In the genomic region with DNA sequence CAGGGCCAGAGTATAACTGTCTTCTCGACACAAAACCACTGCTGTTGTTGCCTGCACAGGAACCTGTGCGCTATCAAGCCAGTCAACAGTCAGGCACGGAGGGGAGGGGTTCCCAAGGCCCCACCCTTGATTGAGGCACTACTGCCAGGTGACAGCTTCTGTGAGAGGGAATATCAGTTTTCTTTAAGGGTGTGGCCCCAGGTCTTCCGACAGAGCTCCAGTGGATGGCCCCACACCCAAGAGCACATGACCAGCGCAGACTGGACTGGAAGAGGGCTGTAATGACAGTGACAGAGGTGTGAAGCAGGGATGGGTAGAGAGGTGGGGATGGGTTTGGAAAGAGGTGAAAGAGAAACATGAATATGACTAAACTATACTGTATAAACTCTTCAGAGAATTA, we compare ENCODE assay signal across 22 mouse cellular contexts. TPM values are rescaled to one million over a fixed set of nuclear protein-coding genes. Genes with fewer than 3 reads are reported as not detected.
A peak's percentile ranks its signal among the peaks of the same experiment; 100 is the strongest.
DNase-seq lines count a peak whose midpoint lies in the region; ATAC-seq and TF ChIP-seq lines count a peak whose summit lies in the region.
"Had no signal": no experiment of that assay in that cellular context is flagged by ENCODE, and none has a peak within 500 bp of the region (broad histone marks: within the 10 kb centered on the region; RNA-seq: fewer than 3 reads in every experiment).

No protein-coding gene starts in this region.

- TF ChIP-seq POLR2A in MEL (IDR thresholded peaks at IDR 0.05; ENCODE audit: control insufficient read depth in 1 of 2, insufficient read depth in 1 of 2, low read depth in 1 of 2, low read length in 2 of 2, poor library complexity in 1 of 2): no peak
- TF ChIP-seq POLR2A in thymus, adult 2 months (IDR thresholded peaks at IDR 0.05; ENCODE audit: control insufficient read depth, extremely low read depth, insufficient read depth, low read length, poor library complexity): no peak

- WGBS in heart, embryonic 10.5 days: 60% methylated on average over 5 of the region's 5 CpGs
- 59% methylated on average over 5 of the region's 5 CpGs for WGBS in intestine, embryonic 16.5 days
- 81% methylated on average over 5 of the region's 5 CpGs for WGBS in thymus, adult 2 months

- no peak overlapping the region for H3K4me3 ChIP-seq in heart, embryonic 10.5 days
- no peak overlapping the region for H3K4me3 ChIP-seq in MEL (ENCODE audit: control insufficient read depth in 1 of 2, insufficient read depth in 1 of 2, low read depth in 2 of 2, low read length in 2 of 2)
- H3K4me3 ChIP-seq in intestine, embryonic 16.5 days (ENCODE audit: low read length): no peak overlapping the region
- no peak overlapping the region for H3K4me3 ChIP-seq in thymus, adult 2 months (ENCODE audit: control insufficient read depth, insufficient read depth, low read length)
- H3K4me3 ChIP-seq: heart, embryonic 13.5 days; hindbrain, embryonic 10.5 days; midbrain, embryonic 12.5 days; myocyte; neural tube, embryonic 15.5 days had no signal

- peaks cover 71% of the 10 kb centered on the region for H3K4me1 ChIP-seq in heart, embryonic 10.5 days
- H3K4me1 ChIP-seq in MEL (ENCODE audit: control insufficient read depth in 1 of 2, insufficient read depth in 2 of 2, low read length in 2 of 2): peaks cover 6 to 11% of the 10 kb centered on the region in 2 experiments
- peaks cover 23% of the 10 kb centered on the region for H3K4me1 ChIP-seq in intestine, embryonic 16.5 days (ENCODE audit: control insufficient read depth, insufficient read depth, low read length)
- no peaks in the 10 kb centered on the region for H3K4me1 ChIP-seq in thymus, adult 2 months (replicated peaks; ENCODE audit: control insufficient read depth, insufficient read depth, low read length)

- peak; percentile 83 for DNase-seq in heart, embryonic 10.5 days (ENCODE audit: low spot score)
- no peak for DNase-seq in heart, postnatal 4 days
- peak; percentile 70 for DNase-seq in MEL (ENCODE audit: low read depth, low spot score)
- DNase-seq in left cerebral cortex, postnatal 10 days (ENCODE audit: extremely low spot score in 1 of 2, low spot score in 2 of 2): no peak
- DNase-seq in thymus, adult 2 months: no peak
- no peak for DNase-seq in urinary bladder, postnatal 25 days (ENCODE audit: low spot score)
- DNase-seq: cerebellum, adult 11 months; cerebellum, postnatal 36 days; gastrocnemius, postnatal 36 days; left cerebral cortex, postnatal 4 days; lung, adult 18-20 months; lung, postnatal 4 days; right cerebral cortex, postnatal 25 days; thymus, postnatal 36 days had no signal

- TF ChIP-seq RAD21 in MEL (IDR thresholded peaks at IDR 0.05; ENCODE audit: low read depth, low read length): no peak

- intact Hi-C loops in left cerebral cortex, postnatal 10 days (cut with DNase I): no loop called here

- no peaks in the 10 kb centered on the region for H3K27me3 ChIP-seq in heart, embryonic 10.5 days (ENCODE audit: insufficient read depth, poor library complexity, severe bottlenecking)
- no peaks in the 10 kb centered on the region for H3K27me3 ChIP-seq in MEL (ENCODE audit: control insufficient read depth in 1 of 2, insufficient read depth in 2 of 2, low read length in 2 of 2)
- H3K27me3 ChIP-seq in intestine, embryonic 16.5 days (replicated peaks; ENCODE audit: control insufficient read depth, insufficient read depth, low read length): no peaks in the 10 kb centered on the region
- H3K27me3 ChIP-seq in thymus, adult 2 months (ENCODE audit: control insufficient read depth, insufficient read depth, low read length): no peaks in the 10 kb centered on the region
- H3K27me3 ChIP-seq: heart, embryonic 13.5 days; midbrain, embryonic 12.5 days; neural tube, embryonic 15.5 days had no signal

- H3K9me3 ChIP-seq in heart, embryonic 10.5 days: no peaks in the 10 kb centered on the region
- no peaks in the 10 kb centered on the region for H3K9me3 ChIP-seq in MEL (replicated peaks; ENCODE audit: insufficient read depth, low read length)
- H3K9me3 ChIP-seq in intestine, embryonic 16.5 days (ENCODE audit: control insufficient read depth, low read length): no peaks in the 10 kb centered on the region
- H3K9me3 ChIP-seq: heart, embryonic 13.5 days; hindbrain, embryonic 10.5 days; midbrain, embryonic 12.5 days; neural tube, embryonic 15.5 days had no signal

- H3K9ac ChIP-seq in MEL (ENCODE audit: control insufficient read depth, low read depth, low read length, poor library complexity, severe bottlenecking): no peak overlapping the region
- H3K9ac ChIP-seq in intestine, embryonic 16.5 days (ENCODE audit: low read depth, low read length): no peak overlapping the region
- H3K9ac ChIP-seq: heart, embryonic 13.5 days; midbrain, embryonic 12.5 days; neural tube, embryonic 15.5 days had no signal

- TF ChIP-seq CTCF in MEL (IDR thresholded peaks at IDR 0.05 in 2 of 3, conservative IDR thresholded peaks at IDR 0.05 in 1 of 3; ENCODE audit: control insufficient read depth in 1 of 3, insufficient read depth in 1 of 3, low read depth in 2 of 3, low read length in 3 of 3, poor library complexity in 1 of 3, severe bottlenecking in 1 of 3): no peak
- TF ChIP-seq CTCF in thymus, adult 2 months (IDR thresholded peaks at IDR 0.05; ENCODE audit: borderline replicate concordance, control insufficient read depth, extremely low read depth, insufficient read depth, low read length, poor library complexity): no peak

- peak overlapping the region; percentile 17; the same call in 1 of the 2 replicates for H3K4me2 ChIP-seq in intestine, embryonic 16.5 days (ENCODE audit: low read depth, low read length)
- H3K4me2 ChIP-seq: heart, embryonic 13.5 days; midbrain, embryonic 12.5 days; neural tube, embryonic 15.5 days had no signal

- peak overlapping the region; percentile 33; the same call in 1 of the 2 replicates for H3K27ac ChIP-seq in heart, embryonic 10.5 days
- H3K27ac ChIP-seq in MEL (ENCODE audit: control insufficient read depth, low read depth, low read length): no peak overlapping the region
- H3K27ac ChIP-seq in intestine, embryonic 16.5 days (ENCODE audit: low read length): peak overlapping the region; percentile 52
- no peak overlapping the region for H3K27ac ChIP-seq in thymus, adult 2 months (ENCODE audit: control insufficient read depth, insufficient read depth, low read length)
- H3K27ac ChIP-seq: heart, embryonic 13.5 days; hindbrain, embryonic 10.5 days; midbrain, embryonic 12.5 days; neural tube, embryonic 15.5 days had no signal

- peak; percentile 83 for ATAC-seq in intestine, embryonic 16.5 days
- peak; percentile 39; the same call in 1 of the 2 replicates for ATAC-seq in megakaryocyte progenitor cell, adult 5-6 weeks (replicated peaks; ENCODE audit: poor library complexity)
- ATAC-seq: inflammation-experienced regulatory T-cells, adult 6 months had no signal

- no peaks in the 10 kb centered on the region for H3K79me2 ChIP-seq in MEL (ENCODE audit: control insufficient read depth, insufficient read depth, low read length, poor library complexity)

- peaks cover 13% of the 10 kb centered on the region for H3K36me3 ChIP-seq in heart, embryonic 10.5 days
- peaks cover 0 to 12% of the 10 kb centered on the region in 2 experiments; a peak in 2 of 4 replicates for H3K36me3 ChIP-seq in MEL (ENCODE audit: control insufficient read depth in 1 of 2, insufficient read depth in 2 of 2, low read length in 2 of 2)
- no peaks in the 10 kb centered on the region for H3K36me3 ChIP-seq in intestine, embryonic 16.5 days (ENCODE audit: control insufficient read depth, insufficient read depth, low read length)
- no peaks in the 10 kb centered on the region for H3K36me3 ChIP-seq in thymus, adult 2 months (ENCODE audit: control insufficient read depth, insufficient read depth, low read length)
- H3K36me3 ChIP-seq: hindbrain, embryonic 10.5 days; midbrain, embryonic 12.5 days; neural tube, embryonic 15.5 days had no signal

- TF ChIP-seq EP300 in MEL (IDR thresholded peaks at IDR 0.05; ENCODE audit: low read depth in 1 of 2, low read length in 2 of 2): peak in 1 of 2 experiments; percentile 29; a peak in 2 of 4 replicates

TF ChIP-seq in MEL, 35 proteins besides CTCF, POLR2A, EP300 and RAD21:
- TF ChIP-seq MXI1 (IDR thresholded peaks at IDR 0.05; ENCODE audit: low read depth, low read length): peak; percentile 36; the same call in 1 of the 2 replicates
- TF ChIP-seq MYB (IDR thresholded peaks at IDR 0.05; ENCODE audit: low read depth, low read length): no peak
- TF ChIP-seq ETS1 (IDR thresholded peaks at IDR 0.05; ENCODE audit: low read depth, low read length): 0 out of 2 replicates have a peak, but pooled peaks have one; percentile 21
- peak; percentile 19; the same call in 1 of the 2 replicates for TF ChIP-seq SIN3A (IDR thresholded peaks at IDR 0.05; ENCODE audit: low read length)
- TF ChIP-seq HCFC1 (IDR thresholded peaks at IDR 0.05; ENCODE audit: low read depth, low read length): no peak
- TF ChIP-seq GABPA (IDR thresholded peaks at IDR 0.05; ENCODE audit: low read depth, low read length): no peak
- TF ChIP-seq POLR2AphosphoS5 (IDR thresholded peaks at IDR 0.05; ENCODE audit: borderline replicate concordance, low read depth, low read length): no peak
- TF ChIP-seq RCOR1 (IDR thresholded peaks at IDR 0.05; ENCODE audit: low read depth, low read length): 0 out of 2 replicates have a peak, but pooled peaks have one; percentile 15
- no peak for TF ChIP-seq ELF1 (IDR thresholded peaks at IDR 0.05; ENCODE audit: low read depth, low read length)
- TF ChIP-seq KAT2A (conservative IDR thresholded peaks at IDR 0.05; ENCODE audit: low read depth, low read length): no peak
- TF ChIP-seq TCF12 (IDR thresholded peaks at IDR 0.05; ENCODE audit: low read depth, low read length): 0 out of 2 replicates have a peak, but pooled peaks have one; percentile 13
- TF ChIP-seq USF1 (IDR thresholded peaks at IDR 0.05; ENCODE audit: low read depth, low read length): peak; percentile 57
- TF ChIP-seq MAZ (IDR thresholded peaks at IDR 0.05; ENCODE audit: low read depth, low read length): peak; percentile 28; the same call in 1 of the 2 replicates
- TF ChIP-seq MAFK (IDR thresholded peaks at IDR 0.05; ENCODE audit: borderline replicate concordance, low read depth, low read length): no peak
- TF ChIP-seq JUND (IDR thresholded peaks at IDR 0.05; ENCODE audit: low read depth, low read length): no peak

RNA-seq across cellular contexts. Expression of gene Homer2, which starts 16.3 kb away (rescaled TPM):
- polyA plus RNA-seq in heart, embryonic 10.5 days (2016; fragmentation: Nextera tagmentation; extraction: Ambion mirVana): 119 and 154 TPM in 2 replicates
- 10 to 100 TPM; 60.7 to 63.1 TPM for total RNA-seq in heart, postnatal 4 days (2021)
- 18.4 and 19.4 TPM in 2 replicates for total RNA-seq in MEL (2012; rRNA removed)
- polyA plus RNA-seq in MEL (2012; ENCODE audit: insufficient read depth in 1 of 2, insufficient read length in 2 of 2, low read depth in 1 of 2, low replicate concordance in 2 of 2, missing spikeins in 1 of 2): 10 to 100 TPM in 1 of 2 experiments, not detected in 1; 39.0 TPM
- polyA plus RNA-seq in intestine, embryonic 16.5 days (2015; fragmentation: Nextera tagmentation; extraction: Ambion mirVana): 43.6 TPM in 2 replicates
- 0.44 TPM in 2 replicates for total RNA-seq in megakaryocyte progenitor cell, adult 5-6 weeks (2015)
- total RNA-seq in megakaryocyte progenitor cell, adult 5-6 weeks (2017): 0.71 and 0.74 TPM in 2 replicates
- 10 to 100 TPM; 68.1 to 71.6 TPM for total RNA-seq in left cerebral cortex, postnatal 10 days (2021)
- polyA plus RNA-seq in thymus, adult 2 months (2012; rRNA removed): 1.2 and 2.4 TPM in 2 replicates
- polyA plus RNA-seq: myocyte had no signal

Comparison
In these comparisons a context has a peak if more than half of its experiments do, and no peak if none do; other contexts are left out.
1. DNase-seq: peak in heart, embryonic 10.5 days (single experiment) and MEL (single experiment); none in heart, postnatal 4 days (single experiment), left cerebral cortex, postnatal 10 days (0 of 2), thymus, adult 2 months (single experiment) and urinary bladder, postnatal 25 days (single experiment).
2. H3K27ac ChIP-seq: peak in heart, embryonic 10.5 days (single experiment) and intestine, embryonic 16.5 days (single experiment); none in MEL (single experiment) and thymus, adult 2 months (single experiment).
3. RNA of gene Homer2, which starts 16.3 kb away (total RNA-seq): 68.1 to 71.6 TPM in left cerebral cortex, postnatal 10 days, 60.7 to 63.1 TPM in heart, postnatal 4 days and 18.4 to 19.4 TPM in MEL; 0.44 to 0.74 TPM in megakaryocyte progenitor cell, adult 5-6 weeks; every median in the first group is over 10 times any median in the second.